Mouse (Mus musculus) liver, embryonic 11.5 days (tissue): Measurements from ENCODE around the gene Ccdc27. TPM values are rescaled to one million over a fixed set of nuclear protein-coding genes. Genes with fewer than 3 reads are reported as not detected.

Experiments used
- ATAC-seq: fragments of 200-750 bp; cut with Nextera tagmentation; replicated peaks from 2 replicates; pipeline ENCODE4 v1.8.0; 2017; ENCODE audit warnings: moderate number of reproducible peaks, mild to moderate bottlenecking, moderate TSS enrichment, moderate library complexity; ENCODE audit not compliant: low FRiP score
- DNase-seq: peaks from one replicate; pipeline ENCODE4 v3.0.0-alpha.2; 2017; ENCODE audit warnings: low spot score
- H3K27ac ChIP-seq: fragments of 300-500 bp; sonication (generic); 2 replicates; pipeline ENCODE4 v1.5.1; 2014; ENCODE audit warnings: mild to moderate bottlenecking, low read depth, low read length, control low read depth
- H3K27me3 ChIP-seq: fragments of 300-500 bp; sonication (generic); replicated peaks from 2 replicates; pipeline ENCODE4 v1.6.1; 2014; ENCODE audit warnings: low read length, mixed read lengths; ENCODE audit not compliant: control insufficient read depth, insufficient read depth
- H3K36me3 ChIP-seq: fragments of 300-500 bp; sonication (generic); 2 replicates; pipeline ENCODE4 v1.6.1; 2014; ENCODE audit warnings: mild to moderate bottlenecking, low read length, moderate library complexity, mixed read lengths; ENCODE audit not compliant: control insufficient read depth, insufficient read depth
- H3K4me1 ChIP-seq: fragments of 300-500 bp; sonication (generic); replicated peaks from 2 replicates; pipeline ENCODE4 v1.6.1; 2014; ENCODE audit warnings: low read length, mixed read lengths; ENCODE audit not compliant: control insufficient read depth, insufficient read depth
- H3K4me2 ChIP-seq: fragments of 300-500 bp; sonication (generic); 2 replicates; pipeline ENCODE4 v1.6.1; 2014; ENCODE audit warnings: mild to moderate bottlenecking, control low read depth, moderate library complexity
- H3K4me3 ChIP-seq: fragments of 300-500 bp; sonication (generic); 2 replicates; pipeline ENCODE4 v1.5.1; 2014; ENCODE audit warnings: low read depth, low read length, control low read depth
- H3K9ac ChIP-seq: fragments of 300-500 bp; sonication (generic); 2 replicates; pipeline ENCODE4 v1.6.1; 2014; ENCODE audit warnings: low read depth, low read length, control low read depth
- H3K9me3 ChIP-seq: fragments of 300-500 bp; sonication (generic); 2 replicates; pipeline ENCODE4 v1.6.1; 2016; ENCODE audit warnings: low read length, inconsistent platforms, mixed read lengths; ENCODE audit not compliant: control insufficient read depth
- WGBS: fragments of 180-500 bp; shearing (Covaris S2); extraction: QIAGEN DNeasy Blood & Tissue Kit; methylation state at CpG from one replicate; pipeline ENCODE4 v1.1.7; 2014; 5-methylcytosine and 5-hydroxymethylcytosine counted together
- polyA plus RNA-seq: library from polyadenylated mRNA; unstranded; fragments of >200 nt; fragmentation: Nextera tagmentation; extraction: Ambion mirVana; gene quantifications from 2 replicates; pipeline ENCODE4 v1.2.1, GENCODE M21; 2014

Ccdc27 gene
- polyA plus RNA-seq = 0.08 TPM in 1 of 2 replicates, not detected in the other

GRCm38 (mm10) chr4:154042577-154042976 lies at the start of gene Ccdc27:
Gene Ccdc27, minus strand, starts transcription at chr4:154042677.
- no peak for DNase-seq
- Histone ChIP-seq H3K9me3 (no peaks in the 10 kb centered on the region), H3K27ac (no peak within 1 kb of the TSS), H3K9ac (no peak within 1 kb of the TSS), H3K36me3 (no peaks in the 10 kb centered on the region), H3K4me2 (no peak within 1 kb of the TSS), H3K4me3 (no peak within 1 kb of the TSS), H3K27me3 (no peaks in the 10 kb centered on the region), H3K4me1 (no peaks in the 10 kb centered on the region)
- WGBS = 84% methylated on average over 9 of the region's 9 CpGs
- ATAC-seq = no peak

GRCm38 (mm10) chr4:154091356-154091755 lies 48.9 kb upstream of the Ccdc27 start:
- ATAC-seq (no peak), DNase-seq (no peak)
- Histone ChIP-seq H3K4me2 (no peak overlapping the region), H3K4me1 (no peaks in the 10 kb centered on the region), H3K4me3 (no peak overlapping the region), H3K27ac (no peak overlapping the region), H3K9ac (no peak overlapping the region), H3K27me3 (peaks cover 12% of the 10 kb centered on the region; the same call in 1 of the 2 replicates), H3K9me3 (no peaks in the 10 kb centered on the region), H3K36me3 (no peaks in the 10 kb centered on the region)
- 68% methylated on average over 8 of the region's 8 CpGs for WGBS

GRCm38 (mm10) chr4:154089205-154089604 lies 46.7 kb upstream of the Ccdc27 start:
- H3K4me3 ChIP-seq = no peak overlapping the region
- peaks cover 8% of the 10 kb centered on the region; the same call in 1 of the 2 replicates for H3K27me3 ChIP-seq
- no peak for ATAC-seq
- no peak overlapping the region for H3K27ac ChIP-seq
- no peak overlapping the region for H3K9ac ChIP-seq
- no peak for DNase-seq
- H3K4me2 ChIP-seq = no peak overlapping the region
- no peaks in the 10 kb centered on the region for H3K36me3 ChIP-seq
- no peaks in the 10 kb centered on the region for H3K9me3 ChIP-seq
- no peaks in the 10 kb centered on the region for H3K4me1 ChIP-seq
- WGBS = 50% methylated on average over 5 of the region's 5 CpGs

GRCm38 (mm10) chr4:154086436-154086835 lies 44.0 kb upstream of the Ccdc27 start:
- WGBS = 77% methylated on average over 8 of the region's 8 CpGs
- no peaks in the 10 kb centered on the region for H3K4me1 ChIP-seq

GRCm38 (mm10) chr4:154085856-154086255 lies 43.4 kb upstream of the Ccdc27 start:
- no peak for ATAC-seq
- peaks cover 25% of the 10 kb centered on the region for H3K27me3 ChIP-seq
- no peak overlapping the region for H3K4me3 ChIP-seq
- H3K36me3 ChIP-seq = no peaks in the 10 kb centered on the region
- H3K27ac ChIP-seq = no peak overlapping the region
- no peak overlapping the region for H3K9ac ChIP-seq
- WGBS = 72% methylated on average over 3 of the region's 3 CpGs
- DNase-seq = no peak
- H3K4me2 ChIP-seq = no peak overlapping the region
- H3K4me1 ChIP-seq = no peaks in the 10 kb centered on the region
- H3K9me3 ChIP-seq = no peaks in the 10 kb centered on the region

More at GRCm38 (mm10) chr4:154086436-154086835, 44.0 kb upstream of the Ccdc27 start:
- DNase-seq = no peak
- no peak for ATAC-seq
- Histone ChIP-seq H3K9ac (no peak overlapping the region), H3K27ac (no peak overlapping the region), H3K4me3 (no peak overlapping the region), H3K36me3 (no peaks in the 10 kb centered on the region), H3K9me3 (no peaks in the 10 kb centered on the region), H3K27me3 (peaks cover 20% of the 10 kb centered on the region), H3K4me2 (no peak overlapping the region)

- no peak overlapping the region for H3K27ac ChIP-seq
- H3K4me1 ChIP-seq = no peaks in the 10 kb centered on the region
- H3K36me3 ChIP-seq = no peaks in the 10 kb centered on the region
- H3K4me3 ChIP-seq = no peak overlapping the region
- H3K9me3 ChIP-seq = no peaks in the 10 kb centered on the region
- no peak for DNase-seq
- H3K27me3 ChIP-seq = peaks cover 37% of the 10 kb centered on the region
- ATAC-seq = no peak
- 7% methylated on average over 1 of the region's 1 CpGs for WGBS
- H3K9ac ChIP-seq = no peak overlapping the region
- no peak overlapping the region for H3K4me2 ChIP-seq
These were observed 39.5 kb upstream of the Ccdc27 start for GRCm38 (mm10) chr4:154081974-154082373.

- DNase-seq = no peak
These were observed 38.5 kb upstream of the Ccdc27 start for GRCm38 (mm10) chr4:154081021-154081420.

GRCm38 (mm10) chr4:154080211-154080610 lies 37.7 kb upstream of the Ccdc27 start:
- Histone ChIP-seq H3K4me2 (no peak overlapping the region), H3K4me3 (no peak overlapping the region), H3K4me1 (no peaks in the 10 kb centered on the region), H3K9me3 (no peaks in the 10 kb centered on the region), H3K9ac (no peak overlapping the region), H3K27me3 (peaks cover 32% of the 10 kb centered on the region), H3K27ac (no peak overlapping the region), H3K36me3 (no peaks in the 10 kb centered on the region)
- DNase-seq = no peak
- ATAC-seq = no peak
- WGBS = 47% methylated on average over 4 of the region's 4 CpGs

More at GRCm38 (mm10) chr4:154081021-154081420, 38.5 kb upstream of the Ccdc27 start:
- Histone ChIP-seq H3K27ac (no peak overlapping the region), H3K27me3 (peaks cover 32% of the 10 kb centered on the region), H3K9ac (no peak overlapping the region), H3K4me1 (no peaks in the 10 kb centered on the region), H3K4me3 (0 out of 2 replicates have a peak overlapping the region, but pooled peaks have one; percentile 11), H3K36me3 (no peaks in the 10 kb centered on the region), H3K9me3 (no peaks in the 10 kb centered on the region), H3K4me2 (peak overlapping the region; percentile 39)
- ATAC-seq = peak; percentile 62
- WGBS = 6% methylated on average over 13 of the region's 13 CpGs

GRCm38 (mm10) chr4:154071941-154072340 lies 29.5 kb upstream of the Ccdc27 start:
- H3K27me3 ChIP-seq = peaks cover 32% of the 10 kb centered on the region

More at GRCm38 (mm10) chr4:154071941-154072340, 29.5 kb upstream of the Ccdc27 start:
- WGBS = 17% methylated on average over 13 of the region's 16 CpGs
- Histone ChIP-seq H3K36me3 (no peaks in the 10 kb centered on the region), H3K9me3 (no peaks in the 10 kb centered on the region), H3K4me1 (no peaks in the 10 kb centered on the region), H3K9ac (no peak overlapping the region), H3K4me2 (no peak overlapping the region), H3K4me3 (no peak overlapping the region), H3K27ac (no peak overlapping the region)
- ATAC-seq = no peak
- no peak for DNase-seq
